Mouse (Mus musculus): ENCODE results near the gene Olfr1202. TPM values are rescaled to one million over a fixed set of nuclear protein-coding genes. Genes with fewer than 3 reads are reported as not detected.

The Olfr1202 gene
- polyA plus RNA-seq (2012; rRNA removed): not detected in 2 replicates

DNA sequence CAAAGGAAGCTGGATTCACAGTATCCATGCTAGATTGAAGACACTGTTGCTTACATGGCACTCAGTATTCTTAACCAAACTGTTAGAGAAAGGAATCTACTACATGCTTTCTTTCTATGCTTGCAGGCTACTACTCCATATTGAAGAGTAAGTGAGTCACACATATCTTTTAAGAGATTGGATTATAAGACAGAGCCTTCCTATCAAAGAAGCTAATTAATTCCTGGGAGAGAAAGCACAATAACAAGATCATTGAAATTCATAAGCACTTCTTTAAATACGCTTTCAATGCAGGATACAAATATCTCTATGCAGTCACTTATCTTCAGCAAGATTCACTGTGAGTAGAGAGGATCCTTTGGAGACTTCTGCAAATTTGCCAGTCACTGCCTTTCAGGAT, at the start of gene Olfr1202:
Olfr1202 (plus strand) TSS at position 301 of the 400 bp plus-strand sequence.
- 67% methylated on average over 1 of the region's 1 CpGs for WGBS
- Histone ChIP-seq H3K36me3 (ENCODE audit: control insufficient read depth, insufficient read depth, low read length) (no peaks in the 10 kb centered on the region), H3K4me3 (ENCODE audit: insufficient read depth, low read depth, low read length) (no peak within 1 kb of the TSS), H3K27ac (ENCODE audit: insufficient read depth, low read depth, low read length) (no peak within 1 kb of the TSS), H3K4me1 (ENCODE audit: control insufficient read depth, insufficient read depth, low read length) (no peaks in the 10 kb centered on the region), H3K27me3 (replicated peaks; ENCODE audit: control insufficient read depth, insufficient read depth, low read length) (no peaks in the 10 kb centered on the region)
- TF ChIP-seq CTCF (conservative IDR thresholded peaks at IDR 0.05; ENCODE audit: insufficient read depth, insufficient read length, low read depth, low read length): no peak
- no peak for TF ChIP-seq POLR2A (IDR thresholded peaks at IDR 0.05; ENCODE audit: low read depth, low read length)
- no peak for DNase-seq

DNA sequence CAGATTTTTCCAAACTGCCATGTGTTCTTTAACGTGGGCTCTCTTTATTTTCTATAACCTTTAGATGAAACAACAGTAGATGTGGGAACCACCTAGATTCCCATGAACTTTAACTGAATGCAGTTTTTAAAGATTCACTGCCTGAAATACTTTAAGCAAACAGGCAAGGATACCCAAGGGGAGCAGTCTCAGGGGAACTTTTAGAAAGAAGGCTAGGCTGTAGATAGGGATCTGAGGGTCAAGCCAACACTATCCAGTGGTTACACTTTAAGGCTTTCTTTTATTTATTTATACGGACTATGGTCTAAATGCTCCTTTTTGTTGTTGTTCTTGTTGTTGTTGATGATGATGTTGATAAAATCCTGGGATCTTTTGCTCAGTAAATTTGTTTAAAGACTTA, 43.9 kb upstream of the Olfr1202 start, which contains the start of gene Olfr1200:
Olfr1200 (minus strand) TSS at position 101 of the 400 bp plus-strand sequence.
- H3K4me1 ChIP-seq (ENCODE audit: control insufficient read depth, insufficient read depth, low read length): no peaks in the 10 kb centered on the region
- TF ChIP-seq CTCF (conservative IDR thresholded peaks at IDR 0.05; ENCODE audit: insufficient read depth, insufficient read length, low read depth, low read length) (no peak), POLR2A (IDR thresholded peaks at IDR 0.05; ENCODE audit: low read depth, low read length) (no peak)
- no peaks in the 10 kb centered on the region for H3K27me3 ChIP-seq (replicated peaks; ENCODE audit: control insufficient read depth, insufficient read depth, low read length)
- H3K27ac ChIP-seq (ENCODE audit: insufficient read depth, low read depth, low read length): no peak within 1 kb of the TSS
- H3K4me3 ChIP-seq (ENCODE audit: insufficient read depth, low read depth, low read length): no peak within 1 kb of the TSS
- no peaks in the 10 kb centered on the region for H3K36me3 ChIP-seq (ENCODE audit: control insufficient read depth, insufficient read depth, low read length)
- 65% methylated on average over 2 of the region's 2 CpGs for WGBS
- DNase-seq: no peak

DNA sequence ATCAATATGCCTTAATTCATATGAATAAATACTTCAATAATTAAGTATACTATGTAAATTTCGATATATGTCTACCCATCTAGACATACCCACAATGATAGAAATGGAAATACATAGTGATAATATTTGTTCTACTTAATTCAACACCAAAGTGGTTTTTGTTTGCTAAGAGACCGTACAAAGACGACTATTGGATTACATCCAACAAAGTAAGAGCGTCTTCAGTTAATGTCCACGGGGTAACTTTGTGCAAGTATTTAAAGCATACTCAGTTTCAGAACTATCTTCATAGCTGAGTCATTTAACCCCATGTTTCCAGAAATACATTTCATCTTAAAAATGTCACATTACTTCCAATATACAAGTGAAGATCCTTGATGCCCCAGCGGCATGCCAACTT, 21.6 kb upstream of the Olfr1202 start, which contains the start of gene Olfr1201:
Olfr1201 (plus strand) TSS at position 301 of the 400 bp plus-strand sequence.
- WGBS: 80% methylated on average over 6 of the region's 6 CpGs
- no peaks in the 10 kb centered on the region for H3K27me3 ChIP-seq (replicated peaks; ENCODE audit: control insufficient read depth, insufficient read depth, low read length)
- no peaks in the 10 kb centered on the region for H3K4me1 ChIP-seq (ENCODE audit: control insufficient read depth, insufficient read depth, low read length)
- no peak for DNase-seq
- TF ChIP-seq POLR2A (IDR thresholded peaks at IDR 0.05; ENCODE audit: low read depth, low read length): no peak
- no peak for TF ChIP-seq CTCF (conservative IDR thresholded peaks at IDR 0.05; ENCODE audit: insufficient read depth, insufficient read length, low read depth, low read length)
- H3K4me3 ChIP-seq (ENCODE audit: insufficient read depth, low read depth, low read length): no peak within 1 kb of the TSS
- no peak within 1 kb of the TSS for H3K27ac ChIP-seq (ENCODE audit: insufficient read depth, low read depth, low read length)
- H3K36me3 ChIP-seq (ENCODE audit: control insufficient read depth, insufficient read depth, low read length): no peaks in the 10 kb centered on the region

DNA sequence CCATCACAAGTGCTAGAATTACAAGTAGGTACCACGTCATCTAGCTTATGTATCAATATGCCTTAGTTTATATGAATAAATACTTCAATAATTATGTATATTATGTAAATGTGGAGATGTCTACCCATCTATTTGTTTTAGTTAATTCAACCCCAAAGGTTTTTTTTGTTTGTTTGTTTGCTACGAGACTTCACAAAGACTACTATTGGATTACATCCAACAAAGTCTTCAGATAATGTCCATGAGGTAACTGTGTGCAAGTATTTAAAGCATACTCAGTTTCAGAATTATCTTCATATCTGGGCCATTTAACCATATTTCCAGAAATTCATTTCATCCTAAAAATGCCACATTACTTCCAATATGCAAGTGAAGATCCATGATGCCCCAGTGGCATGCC, 15.1 kb downstream of the Olfr1202 start, which contains the start of gene Olfr1205:
Olfr1205 (plus strand) TSS at position 301 of the 400 bp plus-strand sequence.
- Histone ChIP-seq H3K27ac (ENCODE audit: insufficient read depth, low read depth, low read length) (no peak within 1 kb of the TSS), H3K4me1 (ENCODE audit: control insufficient read depth, insufficient read depth, low read length) (no peaks in the 10 kb centered on the region), H3K4me3 (ENCODE audit: insufficient read depth, low read depth, low read length) (no peak within 1 kb of the TSS), H3K36me3 (ENCODE audit: control insufficient read depth, insufficient read depth, low read length) (no peaks in the 10 kb centered on the region), H3K27me3 (replicated peaks; ENCODE audit: control insufficient read depth, insufficient read depth, low read length) (no peaks in the 10 kb centered on the region)
- DNase-seq: no peak
- TF ChIP-seq CTCF (conservative IDR thresholded peaks at IDR 0.05; ENCODE audit: insufficient read depth, insufficient read length, low read depth, low read length) (no peak), POLR2A (IDR thresholded peaks at IDR 0.05; ENCODE audit: low read depth, low read length) (no peak)
- 82% methylated on average over 2 of the region's 2 CpGs for WGBS

DNA sequence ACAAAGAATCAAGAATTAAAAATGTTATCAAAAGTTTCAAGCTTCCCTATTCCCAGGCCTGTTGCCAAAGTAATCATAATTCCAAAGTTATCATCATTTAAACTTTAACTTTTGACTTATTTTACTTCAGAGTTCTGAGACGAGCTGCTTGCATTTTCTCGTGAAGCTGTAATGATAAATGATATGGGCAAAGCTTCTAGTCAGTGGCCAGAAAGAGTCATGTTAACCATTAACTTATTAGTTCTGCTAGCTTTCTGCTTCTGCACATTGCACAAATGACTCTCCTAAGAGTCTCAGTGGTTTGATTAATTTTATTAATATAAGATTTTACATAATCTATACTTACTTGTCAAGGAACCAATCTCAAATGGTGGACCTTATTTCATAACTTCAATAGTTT, 24.2 kb downstream of the Olfr1202 start:
- DNase-seq: no peak
- no peak for TF ChIP-seq POLR2A (IDR thresholded peaks at IDR 0.05; ENCODE audit: low read depth, low read length)
- no peak for TF ChIP-seq CTCF (conservative IDR thresholded peaks at IDR 0.05; ENCODE audit: insufficient read depth, insufficient read length, low read depth, low read length)
- no peaks in the 10 kb centered on the region for H3K27me3 ChIP-seq (replicated peaks; ENCODE audit: control insufficient read depth, insufficient read depth, low read length)
- H3K4me3 ChIP-seq (ENCODE audit: insufficient read depth, low read depth, low read length): no peak overlapping the region
- no peak overlapping the region for H3K27ac ChIP-seq (ENCODE audit: insufficient read depth, low read depth, low read length)
- 35% methylated on average over 2 of the region's 2 CpGs for WGBS
- no peaks in the 10 kb centered on the region for H3K4me1 ChIP-seq (ENCODE audit: control insufficient read depth, insufficient read depth, low read length)
- H3K36me3 ChIP-seq (ENCODE audit: control insufficient read depth, insufficient read depth, low read length): no peaks in the 10 kb centered on the region

DNA sequence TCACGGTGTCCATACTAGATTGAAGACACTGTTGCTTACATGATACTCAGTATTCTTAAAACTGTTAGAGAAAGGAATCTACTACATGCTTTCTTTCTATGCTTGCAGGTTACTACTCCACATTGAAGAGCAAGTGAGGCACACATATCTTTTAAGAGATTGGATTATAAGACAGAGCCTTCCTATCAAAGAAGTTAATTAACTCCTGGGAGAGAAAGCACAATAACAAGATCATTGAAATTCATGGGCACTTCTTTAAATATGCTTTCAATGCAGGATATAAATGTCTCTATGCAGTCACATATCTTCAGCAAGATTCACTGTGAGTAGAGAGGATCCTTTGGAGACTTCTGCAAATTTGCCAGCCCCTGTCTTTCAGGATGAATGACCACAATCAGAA, 34.7 kb downstream of the Olfr1202 start, which contains the start of gene Olfr1204:
Olfr1204 (plus strand) TSS at position 301 of the 400 bp plus-strand sequence.
- no peak within 1 kb of the TSS for H3K4me3 ChIP-seq (ENCODE audit: insufficient read depth, low read depth, low read length)
- no peaks in the 10 kb centered on the region for H3K4me1 ChIP-seq (ENCODE audit: control insufficient read depth, insufficient read depth, low read length)
- no peaks in the 10 kb centered on the region for H3K36me3 ChIP-seq (ENCODE audit: control insufficient read depth, insufficient read depth, low read length)
- no peak for DNase-seq
- H3K27me3 ChIP-seq (replicated peaks; ENCODE audit: control insufficient read depth, insufficient read depth, low read length): no peaks in the 10 kb centered on the region
- no peak within 1 kb of the TSS for H3K27ac ChIP-seq (ENCODE audit: insufficient read depth, low read depth, low read length)
- TF ChIP-seq CTCF (conservative IDR thresholded peaks at IDR 0.05; ENCODE audit: insufficient read depth, insufficient read length, low read depth, low read length) (no peak), POLR2A (IDR thresholded peaks at IDR 0.05; ENCODE audit: low read depth, low read length) (no peak)
- WGBS: 94% methylated on average over 1 of the region's 1 CpGs

DNA sequence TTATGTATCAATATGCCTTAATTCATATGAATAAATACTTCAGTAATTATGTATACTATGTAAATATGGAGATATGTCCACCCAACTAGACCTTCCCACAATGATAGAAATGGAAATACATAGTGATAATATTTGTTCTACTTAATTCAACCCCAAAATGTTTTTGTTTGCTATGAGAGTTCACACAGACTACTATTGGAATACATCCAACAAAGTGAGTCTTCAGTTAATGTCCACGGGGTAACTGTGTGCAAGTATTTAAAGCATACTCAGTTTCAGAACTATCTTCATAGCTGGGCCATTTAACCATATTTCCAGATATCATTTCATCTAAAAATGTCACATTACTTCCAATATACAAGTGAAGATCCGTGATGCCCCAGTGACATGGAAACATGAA, 48.6 kb downstream of the Olfr1202 start, which contains the start of gene Olfr1206:
Olfr1206 (plus strand) TSS at position 301 of the 400 bp plus-strand sequence.
- Histone ChIP-seq H3K27me3 (replicated peaks; ENCODE audit: control insufficient read depth, insufficient read depth, low read length) (no peaks in the 10 kb centered on the region), H3K4me3 (ENCODE audit: insufficient read depth, low read depth, low read length) (no peak within 1 kb of the TSS), H3K4me1 (ENCODE audit: control insufficient read depth, insufficient read depth, low read length) (no peaks in the 10 kb centered on the region), H3K36me3 (ENCODE audit: control insufficient read depth, insufficient read depth, low read length) (no peaks in the 10 kb centered on the region), H3K27ac (ENCODE audit: insufficient read depth, low read depth, low read length) (no peak within 1 kb of the TSS)
- TF ChIP-seq CTCF (conservative IDR thresholded peaks at IDR 0.05; ENCODE audit: insufficient read depth, insufficient read length, low read depth, low read length): no peak
- no peak for TF ChIP-seq POLR2A (IDR thresholded peaks at IDR 0.05; ENCODE audit: low read depth, low read length)
- WGBS: 84% methylated on average over 2 of the region's 2 CpGs
- DNase-seq: no peak

Other genes with a start within 250 kb of the Olfr1202 start
- not detected in 2 replicates for gene Olfr1189, start 228.0 kb upstream of the Olfr1202 start, polyA plus RNA-seq (2012; rRNA removed)
- gene Olfr1191-ps1, start 174.0 kb upstream of the Olfr1202 start, polyA plus RNA-seq (2012; rRNA removed): not detected in 2 replicates
- gene Olfr1192-ps1, start 166.0 kb upstream of the Olfr1202 start, polyA plus RNA-seq (2012; rRNA removed): not detected in 2 replicates
- not detected in 2 replicates for gene Olfr1193, start 138.9 kb upstream of the Olfr1202 start, polyA plus RNA-seq (2012; rRNA removed)
- gene Olfr1195, start 125.3 kb upstream of the Olfr1202 start, polyA plus RNA-seq (2012; rRNA removed): not detected in 2 replicates
- not detected in 2 replicates for gene Olfr1196, start 109.9 kb upstream of the Olfr1202 start, polyA plus RNA-seq (2012; rRNA removed)
- not detected in 2 replicates for gene Olfr1197, start 82.1 kb upstream of the Olfr1202 start, polyA plus RNA-seq (2012; rRNA removed)
- not detected in 2 replicates for gene Olfr1198, start 63.1 kb upstream of the Olfr1202 start, polyA plus RNA-seq (2012; rRNA removed)
- not detected in 2 replicates for gene Olfr1199, start 54.0 kb upstream of the Olfr1202 start, polyA plus RNA-seq (2012; rRNA removed)
- not detected in 2 replicates for gene Olfr1200, start 44.0 kb upstream of the Olfr1202 start, polyA plus RNA-seq (2012; rRNA removed)
- gene Olfr1201, start 21.5 kb upstream of the Olfr1202 start, polyA plus RNA-seq (2012; rRNA removed): not detected in 2 replicates
- not detected in 2 replicates for gene Olfr1205, start 15.2 kb downstream of the Olfr1202 start, polyA plus RNA-seq (2012; rRNA removed)
- gene Olfr1204, start 34.8 kb downstream of the Olfr1202 start, polyA plus RNA-seq (2012; rRNA removed): not detected in 2 replicates
- not detected in 2 replicates for gene Olfr1206, start 48.7 kb downstream of the Olfr1202 start, polyA plus RNA-seq (2012; rRNA removed)
- gene Olfr1208, start 87.8 kb downstream of the Olfr1202 start, polyA plus RNA-seq (2012; rRNA removed): not detected in 2 replicates
- not detected in 2 replicates for gene Olfr1209, start 100.7 kb downstream of the Olfr1202 start, polyA plus RNA-seq (2012; rRNA removed)
- gene Olfr1211, start 123.6 kb downstream of the Olfr1202 start, polyA plus RNA-seq (2012; rRNA removed): not detected in 2 replicates
- gene Olfr1212, start 139.5 kb downstream of the Olfr1202 start, polyA plus RNA-seq (2012; rRNA removed): not detected in 2 replicates
- not detected in 2 replicates for gene Gm13762, start 165.8 kb downstream of the Olfr1202 start, polyA plus RNA-seq (2012; rRNA removed)
- not detected in 2 replicates for gene Olfr1214, start 178.2 kb downstream of the Olfr1202 start, polyA plus RNA-seq (2012; rRNA removed)
- not detected in 2 replicates for gene Olfr1215, start 192.5 kb downstream of the Olfr1202 start, polyA plus RNA-seq (2012; rRNA removed)
- gene Olfr1216, start 203.8 kb downstream of the Olfr1202 start, polyA plus RNA-seq (2012; rRNA removed): not detected in 2 replicates
- not detected in 2 replicates for gene Olfr1217, start 217.6 kb downstream of the Olfr1202 start, polyA plus RNA-seq (2012; rRNA removed)
- gene Olfr1218, start 246.7 kb downstream of the Olfr1202 start, polyA plus RNA-seq (2012; rRNA removed): not detected in 2 replicates

Measured in kidney, adult 2 months (tissue).